Mouse (Mus musculus) CH12.LX (cell line): ENCODE data around the gene Hist1h4a. TPM values are rescaled to one million over a fixed set of nuclear protein-coding genes. Genes with fewer than 3 reads are reported as not detected.

Experiments
- DNase-seq: peaks from one replicate; pipeline ENCODE4 v3.0.0-alpha.2; 2013; ENCODE audit errors: extremely low read depth
- H3K27ac ChIP-seq: 2 replicates; pipeline ENCODE4 v1.5.1; 2012; ENCODE audit warnings: low read depth, mild to moderate bottlenecking, control low read depth, moderate library complexity; ENCODE audit not compliant: insufficient read depth
- H3K27me3 ChIP-seq: replicated peaks from 2 replicates; pipeline ENCODE3; 2012; ENCODE audit warnings: inconsistent platforms
- H3K36me3 ChIP-seq, 2 experiments: replicated peaks in 1 of 2; 2 replicates each; pipeline versions ENCODE3 to v1.6.1; 2012; ENCODE audit warnings: inconsistent platforms in 1 of 2, low read length in 1 of 2, mild to moderate bottlenecking in 1 of 2, mixed read lengths in 1 of 2, moderate library complexity in 1 of 2; ENCODE audit not compliant: control insufficient read depth in 1 of 2, insufficient read depth in 1 of 2
- H3K4me1 ChIP-seq, 2 experiments: 2 replicates each; pipeline ENCODE4 v1.6.1; 2012; ENCODE audit warnings: inconsistent platforms in 1 of 2, moderate library complexity in 1 of 2; ENCODE audit not compliant: insufficient read depth in 2 of 2, control insufficient read depth in 1 of 2
- H3K4me2 ChIP-seq: 2 replicates; pipeline ENCODE4 v1.6.1; 2012; ENCODE audit warnings: low read depth, mild to moderate bottlenecking, control low read depth; ENCODE audit not compliant: poor library complexity, insufficient read depth, severe bottlenecking
- H3K4me3 ChIP-seq, 3 experiments: fragments of 150-350 bp in 1 of 3; sonication (generic) in 1 of 3; replicated peaks in 1 of 3; 2 replicates each; pipeline versions ENCODE3 to v1.5.1; 2011 to 2012; ENCODE audit warnings: low read depth in 2 of 3, low read length in 2 of 3, mild to moderate bottlenecking in 2 of 3, moderate library complexity in 2 of 3, control low read depth in 1 of 3, improper control_type of control experiment in 1 of 3, inconsistent platforms in 1 of 3, mixed read lengths in 1 of 3; ENCODE audit not compliant: poor library complexity in 1 of 3
- H3K79me2 ChIP-seq: replicated peaks from 2 replicates; pipeline ENCODE4 v1.6.1; 2012; ENCODE audit warnings: mild to moderate bottlenecking, moderate library complexity; ENCODE audit not compliant: control insufficient read depth, poor library complexity, insufficient read depth, severe bottlenecking; ENCODE audit errors: extremely low read depth
- H3K9ac ChIP-seq: 2 replicates; pipeline ENCODE4 v1.6.1; 2012; ENCODE audit warnings: low read depth, mild to moderate bottlenecking, control low read depth, moderate library complexity; ENCODE audit not compliant: insufficient read depth
- H3K9me3 ChIP-seq: replicated peaks from 2 replicates; pipeline ENCODE3; 2012; ENCODE audit warnings: low read length, inconsistent platforms, mixed read lengths
- CHD1 ChIP-seq: IDR thresholded peaks from 2 replicates; pipeline ENCODE4 v1.6.1; 2012; ENCODE audit warnings: low read depth, low read length, improper control_type of control experiment, inconsistent platforms
- CHD2 ChIP-seq: IDR thresholded peaks from 2 replicates; pipeline ENCODE4 v1.6.1; 2011; ENCODE audit warnings: low read length, improper control_type of control experiment
- CTCF ChIP-seq, 2 experiments: IDR thresholded peaks in 1 of 2; conservative IDR thresholded peaks in 1 of 2; 2 replicates each; pipeline ENCODE4 v1.5.1; 2011 to 2012; ENCODE audit warnings: low read depth in 2 of 2, low read length in 2 of 2, improper control_type of control experiment in 1 of 2, inconsistent platforms in 1 of 2, mild to moderate bottlenecking in 1 of 2, moderate library complexity in 1 of 2
- ELF1 ChIP-seq: IDR thresholded peaks from 2 replicates; pipeline ENCODE4 v1.6.1; 2014; ENCODE audit warnings: low read depth, mild to moderate bottlenecking, inconsistent platforms, low read length, improper control_type of control experiment
- ETS1 ChIP-seq: conservative IDR thresholded peaks from 2 replicates; pipeline ENCODE4 v1.6.1; 2012; ENCODE audit warnings: low read depth, mild to moderate bottlenecking, inconsistent platforms, low read length, improper control_type of control experiment, moderate library complexity
- HCFC1 ChIP-seq: IDR thresholded peaks from 2 replicates; pipeline ENCODE4 v1.6.1; 2012; ENCODE audit warnings: low read depth, mild to moderate bottlenecking, inconsistent platforms, low read length, improper control_type of control experiment
- JUND ChIP-seq: conservative IDR thresholded peaks from 2 replicates; pipeline ENCODE4 v1.6.1; 2011; ENCODE audit warnings: low read depth, low read length, improper control_type of control experiment
- MAFK ChIP-seq: IDR thresholded peaks from 2 replicates; pipeline ENCODE4 v1.6.1; 2011; ENCODE audit warnings: low read length, improper control_type of control experiment; ENCODE audit not compliant: insufficient replicate concordance
- MAX ChIP-seq: IDR thresholded peaks from 2 replicates; pipeline ENCODE4 v1.6.1; 2011; ENCODE audit warnings: low read length, improper control_type of control experiment
- MEF2A ChIP-seq: IDR thresholded peaks from 2 replicates; pipeline ENCODE4 v1.6.1; 2014; ENCODE audit warnings: low read depth, mild to moderate bottlenecking, inconsistent platforms, low read length, improper control_type of control experiment, borderline replicate concordance
- MYC ChIP-seq: IDR thresholded peaks from 2 replicates; pipeline ENCODE4 v1.6.1; 2011; ENCODE audit warnings: low read depth, mild to moderate bottlenecking, improper control_type of control experiment, low read length
- PAX5 ChIP-seq: IDR thresholded peaks from 2 replicates; pipeline ENCODE4 v1.6.1; 2012; ENCODE audit warnings: low read length, inconsistent platforms, mixed read lengths
- POLR2A ChIP-seq: IDR thresholded peaks from 2 replicates; pipeline ENCODE4 v1.6.1; 2011; ENCODE audit warnings: low read depth, mild to moderate bottlenecking, improper control_type of control experiment, low read length
- RAD21 ChIP-seq: IDR thresholded peaks from 2 replicates; pipeline ENCODE4 v1.6.1; 2011; ENCODE audit warnings: low read depth, mild to moderate bottlenecking, low read length, improper control_type of control experiment, moderate library complexity
- RCOR1 ChIP-seq: conservative IDR thresholded peaks from 2 replicates; pipeline ENCODE4 v1.6.1; 2012; ENCODE audit warnings: low read depth, mild to moderate bottlenecking, inconsistent platforms, low read length, improper control_type of control experiment
- SIN3A ChIP-seq: IDR thresholded peaks from 2 replicates; pipeline ENCODE4 v1.6.1; 2012; ENCODE audit warnings: low read length, improper control_type of control experiment, inconsistent platforms
- USF1 ChIP-seq: IDR thresholded peaks from 2 replicates; pipeline ENCODE4 v1.6.1; 2014; ENCODE audit warnings: low read depth, mild to moderate bottlenecking, inconsistent platforms, low read length, improper control_type of control experiment
- ZC3H11A ChIP-seq: IDR thresholded peaks from 2 replicates; pipeline ENCODE4 v1.6.1; 2012; ENCODE audit warnings: low read depth, mild to moderate bottlenecking, inconsistent platforms, low read length, improper control_type of control experiment
- ZMIZ1 ChIP-seq: IDR thresholded peaks from 2 replicates; pipeline ENCODE4 v1.6.1; 2012; ENCODE audit warnings: low read depth, mild to moderate bottlenecking, inconsistent platforms, low read length, improper control_type of control experiment
- dilution Hi-C: fragments of 300-500 bp; cut with MboI; formaldehyde crosslinking; loops from 2 replicates; pipeline ENCODE4 v1.14.3; 2020; ENCODE audit warnings: low sequenced_read_pairs; ENCODE audit not compliant: extremely low pct_unique_long_range_greater_than_20kb, extremely low pct_ligation_motif_present
- in situ Hi-C: fragments of 300-500 bp; cut with MboI; formaldehyde crosslinking; loops from 3 replicates; pipeline ENCODE4 v1.14.3; 2019; ENCODE audit warnings: low sequenced_read_pairs, low pct_ligation_motif_present, low pct_unique_long_range_greater_than_20kb, mixed read lengths
- polyA plus RNA-seq: library from polyadenylated mRNA; unstranded; fragments of >175 nt; gene quantifications from 2 replicates; pipeline ENCODE4 v1.2.1, GENCODE M21; 2012; ENCODE audit warnings: low read depth; ENCODE audit not compliant: insufficient read length
- total RNA-seq, 2 experiments: library from RNA; depleted of rRNA; stranded (reverse); fragments of 300-350 nt in 1 of 2; fragments of >200 nt in 1 of 2; gene quantifications; 2 replicates each; pipeline ENCODE4 v1.2.3; 2012 to 2014

The Hist1h4a gene
- total and polyA plus RNA-seq, 3 experiments = 4.4 to 1,215 (median 18.4) TPM

GRCm38 (mm10) chr13:23743215-23743614 lies 17.8 kb downstream of the Hist1h4a start:
- peak overlapping the region; percentile 69 for H3K27ac ChIP-seq
- no peak overlapping the region for H3K4me3 ChIP-seq
- no peak for TF ChIP-seq JUND
- no peak for TF ChIP-seq MYC
- TF ChIP-seq RAD21 = no peak
- TF ChIP-seq CTCF (conservative IDR thresholded peaks at IDR 0.05 in 1 of 2, IDR thresholded peaks at IDR 0.05 in 1 of 2; ENCODE audit: low read depth in 2 of 2, low read length in 2 of 2) = no peak
- TF ChIP-seq SIN3A = no peak
- no peak for TF ChIP-seq ZC3H11A
- TF ChIP-seq CHD2 = no peak
- no peak for TF ChIP-seq PAX5
- TF ChIP-seq CHD1 = no peak
- no peak for TF ChIP-seq HCFC1
- no peak for TF ChIP-seq POLR2A
- TF ChIP-seq MAX = no peak
- no peak for TF ChIP-seq ZMIZ1
- TF ChIP-seq USF1 = no peak
- TF ChIP-seq ELF1 = no peak
- TF ChIP-seq, all 38 proteins: peak for 0

DNA sequence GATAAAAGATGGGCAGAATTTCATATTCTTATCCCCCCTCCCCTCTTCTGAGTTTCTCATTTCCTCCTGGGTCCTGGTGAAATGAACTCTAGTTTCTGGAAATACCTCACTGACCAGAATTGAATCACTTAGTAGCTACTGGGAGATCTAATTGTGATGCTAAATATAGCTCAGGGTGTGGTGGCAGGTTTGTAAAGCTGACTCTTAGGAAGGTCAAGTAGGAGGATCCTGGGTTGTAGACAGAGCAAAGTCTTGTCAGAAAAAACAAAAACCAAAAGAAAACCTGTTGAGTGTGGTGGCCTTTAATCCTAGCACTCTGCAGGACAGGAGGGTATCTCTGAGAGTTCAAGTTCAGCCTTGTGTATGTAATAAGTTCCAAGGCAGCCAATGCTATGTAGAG lies 19.0 kb downstream of the Hist1h4a start:
- Histone ChIP-seq H3K27me3 (no peaks in the 10 kb centered on the region), H3K4me2 (peak overlapping the region; percentile 71), H3K4me3 (no peak overlapping the region), H3K27ac (0 out of 2 replicates have a peak overlapping the region, but pooled peaks have one; percentile 10), H3K9ac (peak overlapping the region; percentile 69), H3K79me2 (no peaks in the 10 kb centered on the region), H3K36me3 (no peaks in the 10 kb centered on the region), H3K9me3 (no peaks in the 10 kb centered on the region), H3K4me1 (peaks cover 3 to 29% of the 10 kb centered on the region in 2 experiments; a peak in 3 of 4 replicates)
- DNase-seq = peak; percentile 40
- dilution Hi-C loops = loop anchor here (10.0 kb wide), 1 partner anchor 47 kb away; the partner anchor contains the start of genes Hist1h1t and Hist1h4c
- TF ChIP-seq RCOR1 (no peak), MEF2A (peak; percentile 49; the same call in 1 of the 2 replicates), ZMIZ1 (no peak), ETS1 (no peak), MAFK (no peak)
- in situ Hi-C loops = no loop called here

More at GRCm38 (mm10) chr13:23743215-23743614, 17.8 kb downstream of the Hist1h4a start:
- peak; percentile 29 for DNase-seq
- H3K9ac ChIP-seq = no peak overlapping the region; the same call in 1 of the 2 replicates
- H3K36me3 ChIP-seq = no peaks in the 10 kb centered on the region
- H3K27me3 ChIP-seq = no peaks in the 10 kb centered on the region
- no peak overlapping the region for H3K4me2 ChIP-seq
- H3K4me1 ChIP-seq = peaks cover 3 to 27% of the 10 kb centered on the region in 2 experiments; a peak in 3 of 4 replicates
- no peaks in the 10 kb centered on the region for H3K9me3 ChIP-seq
- in situ Hi-C loops = no loop called here
- H3K79me2 ChIP-seq = no peaks in the 10 kb centered on the region
- dilution Hi-C loops = loop anchor here (10.0 kb wide), 1 partner anchor 48 kb away; the partner anchor contains the start of genes Hist1h1t and Hist1h4c
